17 mouse cellular contexts compared by ENCODE assay signal in the genomic region with DNA sequence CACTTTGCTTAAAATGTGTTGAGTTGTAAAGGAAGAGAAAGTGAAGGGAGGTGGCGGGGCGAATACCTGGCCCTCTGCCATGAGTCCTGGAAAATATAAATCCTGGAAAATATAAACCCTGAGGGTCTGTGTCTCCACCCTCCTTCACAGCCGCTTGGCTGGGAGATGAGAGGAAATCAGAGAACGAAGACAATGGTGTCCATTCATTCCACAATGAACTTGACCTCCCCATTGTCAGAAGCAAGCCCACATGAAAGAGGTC.
DNase-seq lines count a peak whose midpoint lies in the region; ATAC-seq and TF ChIP-seq lines count a peak whose summit lies in the region.
"Had no signal": no experiment of that assay in that cellular context is flagged by ENCODE, and none has a peak within 500 bp of the region (broad histone marks: within the 10 kb centered on the region; RNA-seq: fewer than 3 reads in every experiment).

No protein-coding gene starts in this region.

- H3K9ac ChIP-seq in embryonic facial prominence, embryonic 14.5 days (ENCODE audit: low read depth, low read length) = no peak overlapping the region
- H3K9ac ChIP-seq in kidney, embryonic 15.5 days = no peak overlapping the region
- no peak overlapping the region for H3K9ac ChIP-seq in midbrain, embryonic 11.5 days (ENCODE audit: low read length)
- no peak overlapping the region for H3K9ac ChIP-seq in midbrain, embryonic 13.5 days (replicated peaks)
- H3K9ac ChIP-seq in midbrain, postnatal 0 days (replicated peaks; ENCODE audit: low read length, poor library complexity, severe bottlenecking) = no peak overlapping the region
- H3K9ac ChIP-seq: embryonic facial prominence, embryonic 13.5 days; liver, postnatal 0 days had no signal

- ATAC-seq in embryonic facial prominence, embryonic 14.5 days (ENCODE audit: low read depth) = no peak; the same call in 1 of the 2 replicates
- ATAC-seq in kidney, embryonic 15.5 days (replicated peaks; ENCODE audit: low FRiP score) = no peak
- no peak for ATAC-seq in midbrain, embryonic 11.5 days (ENCODE audit: low FRiP score)
- ATAC-seq in midbrain, embryonic 13.5 days = no peak
- ATAC-seq in midbrain, postnatal 0 days (ENCODE audit: low FRiP score) = no peak
- ATAC-seq: activated CD4-positive, CD25-positive, alpha-beta regulatory T cell, adult 4 months; liver, postnatal 0 days had no signal

- TF ChIP-seq CTCF in midbrain, postnatal 0 days (IDR thresholded peaks at IDR 0.05) = no peak

- 34% methylated on average over 4 of the region's 4 CpGs for WGBS in embryonic facial prominence, embryonic 14.5 days
- WGBS in embryonic facial prominence, embryonic 10.5 days = 76% methylated on average over 4 of the region's 4 CpGs
- 58% methylated on average over 4 of the region's 4 CpGs for WGBS in kidney, embryonic 15.5 days
- 75% methylated on average over 4 of the region's 4 CpGs for whole genome bisulfite sequencing in midbrain, embryonic 11.5 days
- WGBS in midbrain, embryonic 13.5 days = 81% methylated on average over 4 of the region's 4 CpGs
- 64% methylated on average over 4 of the region's 4 CpGs for WGBS in midbrain, postnatal 0 days

- H3K4me2 ChIP-seq in embryonic facial prominence, embryonic 14.5 days (ENCODE audit: low read depth, low read length) = no peak overlapping the region
- no peak overlapping the region for H3K4me2 ChIP-seq in kidney, embryonic 15.5 days
- no peak overlapping the region for H3K4me2 ChIP-seq in midbrain, embryonic 11.5 days
- H3K4me2 ChIP-seq in midbrain, embryonic 13.5 days (replicated peaks) = no peak overlapping the region
- H3K4me2 ChIP-seq in midbrain, postnatal 0 days (ENCODE audit: low read depth, low read length, poor library complexity, severe bottlenecking) = no peak overlapping the region
- H3K4me2 ChIP-seq: embryonic facial prominence, embryonic 13.5 days had no signal

- peaks cover 7% of the 10 kb centered on the region for H3K4me1 ChIP-seq in embryonic facial prominence, embryonic 14.5 days (ENCODE audit: control insufficient read depth, insufficient read depth, low read length)
- H3K4me1 ChIP-seq in embryonic facial prominence, embryonic 10.5 days = peaks cover 8% of the 10 kb centered on the region; the same call in 1 of the 2 replicates
- H3K4me1 ChIP-seq in kidney, embryonic 15.5 days = no peaks in the 10 kb centered on the region
- no peaks in the 10 kb centered on the region for H3K4me1 ChIP-seq in midbrain, embryonic 11.5 days (ENCODE audit: control insufficient read depth, insufficient read depth, low read length)
- H3K4me1 ChIP-seq in midbrain, embryonic 13.5 days (replicated peaks) = peaks cover 20% of the 10 kb centered on the region
- peaks cover 6% of the 10 kb centered on the region; the same call in 1 of the 2 replicates for H3K4me1 ChIP-seq in midbrain, postnatal 0 days (ENCODE audit: insufficient read depth, low read length)

- no peak overlapping the region for H3K27ac ChIP-seq in embryonic facial prominence, embryonic 14.5 days (replicated peaks; ENCODE audit: low read depth, low read length)
- no peak overlapping the region for H3K27ac ChIP-seq in embryonic facial prominence, embryonic 10.5 days (replicated peaks)
- H3K27ac ChIP-seq in kidney, embryonic 15.5 days = no peak overlapping the region
- no peak overlapping the region for H3K27ac ChIP-seq in midbrain, embryonic 11.5 days (ENCODE audit: low read depth, low read length)
- no peak overlapping the region for H3K27ac ChIP-seq in midbrain, embryonic 13.5 days
- H3K27ac ChIP-seq in midbrain, postnatal 0 days (ENCODE audit: low read depth, low read length) = peak overlapping the region; percentile 55; the same call in 1 of the 2 replicates
- H3K27ac ChIP-seq: embryonic facial prominence, embryonic 13.5 days had no signal

- DNase-seq in embryonic facial prominence, embryonic 14.5 days (ENCODE audit: low spot score) = peak; percentile 65
- DNase-seq in embryonic facial prominence, embryonic 10.5 days (ENCODE audit: low spot score) = no peak
- DNase-seq in kidney, postnatal 10 days = peak; percentile 25
- DNase-seq in midbrain, embryonic 11.5 days (ENCODE audit: low spot score, missing footprints) = peak; percentile 41
- no peak for DNase-seq in midbrain, postnatal 0 days (ENCODE audit: low spot score)
- DNase-seq in adrenal gland, postnatal 36 days = no peak
- DNase-seq: adrenal gland, postnatal 10 days; gastrocnemius, postnatal 36 days; heart, postnatal 10 days; kidney, adult 18-20 months; liver, postnatal 0 days; thymus, postnatal 14 days had no signal

- H3K4me3 ChIP-seq in embryonic facial prominence, embryonic 14.5 days (ENCODE audit: low read depth, low read length) = no peak overlapping the region
- H3K4me3 ChIP-seq in embryonic facial prominence, embryonic 10.5 days = no peak overlapping the region
- H3K4me3 ChIP-seq in kidney, embryonic 15.5 days (replicated peaks) = no peak overlapping the region
- no peak overlapping the region for H3K4me3 ChIP-seq in midbrain, embryonic 11.5 days (ENCODE audit: low read depth, low read length)
- H3K4me3 ChIP-seq in midbrain, embryonic 13.5 days (replicated peaks) = no peak overlapping the region
- no peak overlapping the region for H3K4me3 ChIP-seq in midbrain, postnatal 0 days (ENCODE audit: low read depth, low read length)
- H3K4me3 ChIP-seq: embryonic facial prominence, embryonic 13.5 days had no signal

- H3K36me3 ChIP-seq in embryonic facial prominence, embryonic 14.5 days (ENCODE audit: control insufficient read depth, insufficient read depth, low read length) = no peaks in the 10 kb centered on the region
- no peaks in the 10 kb centered on the region for H3K36me3 ChIP-seq in embryonic facial prominence, embryonic 10.5 days (replicated peaks)
- no peaks in the 10 kb centered on the region for H3K36me3 ChIP-seq in kidney, embryonic 15.5 days
- no peaks in the 10 kb centered on the region for H3K36me3 ChIP-seq in midbrain, embryonic 11.5 days (ENCODE audit: control insufficient read depth, insufficient read depth, low read length)
- H3K36me3 ChIP-seq in midbrain, embryonic 13.5 days = no peaks in the 10 kb centered on the region
- H3K36me3 ChIP-seq in midbrain, postnatal 0 days (ENCODE audit: insufficient read depth, low read length) = no peaks in the 10 kb centered on the region
- H3K36me3 ChIP-seq: embryonic facial prominence, embryonic 13.5 days had no signal

- no peaks in the 10 kb centered on the region for H3K27me3 ChIP-seq in embryonic facial prominence, embryonic 14.5 days (replicated peaks; ENCODE audit: control insufficient read depth, insufficient read depth, low read length)
- no peaks in the 10 kb centered on the region for H3K27me3 ChIP-seq in embryonic facial prominence, embryonic 10.5 days (replicated peaks; ENCODE audit: low read depth, poor library complexity, severe bottlenecking)
- no peaks in the 10 kb centered on the region for H3K27me3 ChIP-seq in kidney, embryonic 15.5 days
- H3K27me3 ChIP-seq in midbrain, embryonic 11.5 days (ENCODE audit: control insufficient read depth, insufficient read depth, low read length) = no peaks in the 10 kb centered on the region
- H3K27me3 ChIP-seq in midbrain, embryonic 13.5 days = no peaks in the 10 kb centered on the region
- H3K27me3 ChIP-seq in midbrain, postnatal 0 days (ENCODE audit: insufficient read depth, low read length) = no peaks in the 10 kb centered on the region
- H3K27me3 ChIP-seq: Patski had no signal

- no peaks in the 10 kb centered on the region for H3K9me3 ChIP-seq in embryonic facial prominence, embryonic 14.5 days (ENCODE audit: control insufficient read depth, low read length)
- H3K9me3 ChIP-seq in embryonic facial prominence, embryonic 10.5 days = no peaks in the 10 kb centered on the region
- H3K9me3 ChIP-seq in kidney, embryonic 15.5 days (replicated peaks) = no peaks in the 10 kb centered on the region
- no peaks in the 10 kb centered on the region for H3K9me3 ChIP-seq in midbrain, embryonic 11.5 days (ENCODE audit: control insufficient read depth, low read length)
- H3K9me3 ChIP-seq in midbrain, embryonic 13.5 days = no peaks in the 10 kb centered on the region
- no peaks in the 10 kb centered on the region for H3K9me3 ChIP-seq in midbrain, postnatal 0 days (ENCODE audit: low read length)
- H3K9me3 ChIP-seq: embryonic facial prominence, embryonic 13.5 days had no signal

Comparison
In these comparisons a context has a peak if more than half of its experiments do, and no peak if none do; other contexts are left out.
1. DNase-seq: peak in embryonic facial prominence, embryonic 14.5 days (single experiment), kidney, postnatal 10 days (single experiment) and midbrain, embryonic 11.5 days (single experiment); none in embryonic facial prominence, embryonic 10.5 days (single experiment), midbrain, postnatal 0 days (single experiment) and adrenal gland, postnatal 36 days (0 of 2).